Mouse (Mus musculus): ENCODE results near the gene Fbxl22. TPM values are rescaled to one million over a fixed set of nuclear protein-coding genes. Genes with fewer than 3 reads are reported as not detected.

Fbxl22 gene
- total RNA-seq (2021): 0.52 and 1.5 TPM in 2 replicates
- long read RNA-seq, experiment 1: 0 reads
- long read RNA-seq, experiment 2, partial matches to known transcripts: 0 of 1 reads
- long read RNA-seq, experiment 2, other reads (novel, unspliced or antisense): 0 of 1 reads

DNA sequence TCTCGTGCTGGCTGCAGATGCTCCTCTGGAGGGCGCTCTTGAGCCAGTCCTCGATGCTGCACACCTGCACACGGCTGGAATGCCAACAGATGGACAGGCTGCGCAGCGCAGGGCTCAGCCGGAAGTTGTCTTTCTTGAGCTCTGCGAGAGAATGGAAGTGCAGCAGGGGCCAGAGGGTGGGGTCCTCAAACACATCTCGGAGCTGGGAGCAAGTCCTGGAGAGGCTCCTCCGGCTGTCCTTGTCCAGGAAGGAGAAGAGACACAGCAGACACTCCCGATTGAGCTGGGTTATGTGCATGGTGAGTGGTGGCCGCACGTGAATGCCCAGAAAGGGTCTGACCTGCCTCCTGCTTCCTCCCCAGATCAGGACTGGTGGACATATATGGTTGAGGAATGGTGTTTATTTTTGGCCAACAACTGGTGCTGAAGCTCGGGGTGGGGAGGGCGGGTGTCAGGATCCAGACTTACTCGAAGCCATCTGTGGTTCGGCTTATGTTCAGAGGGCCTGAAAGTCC, at the start of gene Fbxl22:
TSS of gene Fbxl22 (minus strand) at position 338 of the 515 bp plus-strand sequence.
- DNase-seq: peak; percentile 53

DNA sequence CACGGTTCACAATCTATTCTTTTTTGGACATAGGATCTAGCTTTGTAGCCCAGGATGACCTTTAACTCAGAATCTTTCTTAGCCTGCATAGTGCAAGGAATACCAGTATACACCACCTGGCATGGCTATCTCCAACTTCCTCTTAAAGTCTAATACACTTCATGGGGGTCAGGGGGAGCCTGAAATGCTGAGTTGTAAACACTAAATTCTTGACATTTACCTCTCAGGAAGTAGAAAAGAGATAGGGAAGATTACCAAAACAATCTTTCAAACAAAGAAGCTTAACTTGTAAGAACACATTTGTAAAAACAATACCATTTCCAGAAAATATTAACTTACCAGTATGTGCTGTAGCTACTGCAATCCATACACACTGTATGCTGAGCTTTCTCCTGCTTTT, 47.8 kb upstream of the Fbxl22 start:
- no peak for DNase-seq

GRCm38 (mm10) chr9:66561496-66561895, 47.1 kb upstream of the Fbxl22 start:
- DNase-seq: no peak

DNA sequence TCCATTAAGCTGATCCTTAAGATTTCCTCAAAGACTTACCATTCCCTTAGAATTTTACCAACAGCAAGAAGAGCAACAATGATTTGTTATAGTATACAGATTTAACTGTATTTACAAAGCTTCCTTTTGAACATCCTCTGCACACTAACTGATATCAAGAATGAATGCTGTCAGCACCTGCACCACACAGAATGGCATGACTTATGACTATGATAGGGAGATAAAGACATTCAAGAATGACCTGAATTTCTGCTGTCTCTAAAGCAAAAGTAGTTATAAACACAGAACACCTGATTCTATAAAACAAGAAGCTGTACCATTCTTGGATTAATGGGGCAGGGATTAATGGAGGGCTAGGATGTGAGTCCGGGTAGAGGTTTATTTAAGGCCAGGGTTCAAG, 46.3 kb upstream of the Fbxl22 start:
- no peak for DNase-seq

GRCm38 (mm10) chr9:66560295-66560694, 45.9 kb upstream of the Fbxl22 start:
- DNase-seq: peak; percentile 33

GRCm38 (mm10) chr9:66558971-66559370, 44.6 kb upstream of the Fbxl22 start:
- DNase-seq: no peak

DNA sequence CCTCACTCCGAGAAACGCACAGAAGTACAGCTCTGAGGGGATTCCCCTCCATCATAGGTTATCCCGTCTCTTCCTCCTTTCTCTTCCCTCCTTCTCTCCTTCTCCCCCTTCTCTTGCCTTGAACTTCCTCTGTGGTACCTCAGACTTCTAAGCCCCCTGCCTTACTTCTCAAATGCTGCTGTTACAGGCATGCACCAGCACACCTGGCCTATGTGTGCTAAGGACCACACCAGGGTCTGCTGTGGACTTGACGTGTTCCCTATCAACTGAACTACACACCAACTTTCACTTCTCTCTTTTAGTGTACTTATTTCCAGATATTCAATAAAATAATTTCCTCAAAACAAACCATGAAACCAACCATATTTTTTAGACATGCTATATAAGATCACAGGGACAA, 28.4 kb upstream of the Fbxl22 start:
- DNase-seq: no peak

DNA sequence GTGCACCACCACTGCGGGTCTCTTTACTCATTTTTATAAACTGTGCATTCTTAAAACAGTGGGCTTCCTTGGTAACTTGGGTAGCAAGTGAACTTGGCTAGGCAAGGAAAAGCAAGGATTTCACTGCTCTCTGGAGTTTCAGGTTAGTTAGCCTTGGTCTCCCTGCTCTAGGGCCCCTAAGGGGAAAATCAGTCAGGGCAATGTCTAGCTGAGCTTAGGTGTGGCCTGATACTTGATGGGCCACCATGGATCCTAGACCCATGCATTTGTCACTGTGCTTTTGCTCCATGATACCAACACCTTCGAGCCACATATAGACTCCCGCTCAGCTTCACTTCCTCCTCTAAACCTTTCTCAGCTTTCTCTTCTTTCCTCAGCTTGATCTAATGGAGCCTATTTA, 7.2 kb upstream of the Fbxl22 start:
- no peak for DNase-seq

GRCm38 (mm10) chr9:66520299-66520698, 5.9 kb upstream of the Fbxl22 start:
- no peak for DNase-seq

GRCm38 (mm10) chr9:66518901-66519300, 4.5 kb upstream of the Fbxl22 start:
- no peak for DNase-seq

DNA sequence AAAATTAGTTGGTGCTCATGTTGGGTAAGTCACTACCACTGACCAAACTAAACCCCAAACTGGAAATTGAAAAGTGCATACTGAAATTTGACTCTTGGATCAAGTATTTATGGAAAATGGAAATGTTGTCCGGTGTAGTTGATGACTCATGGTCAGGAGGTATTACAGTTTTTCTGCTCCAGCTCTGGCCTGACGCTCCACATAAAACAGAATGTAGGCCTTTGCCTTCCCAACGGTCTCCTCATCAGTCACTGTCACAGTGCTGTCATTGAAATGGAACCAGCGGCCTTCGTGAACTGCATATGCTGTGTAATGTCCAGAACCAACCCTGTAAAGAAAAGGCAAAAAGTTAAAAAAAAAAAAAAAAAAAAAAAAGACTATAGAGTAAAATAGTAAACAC, 3.9 kb upstream of the Fbxl22 start:
- no peak for DNase-seq

- no peak for DNase-seq
Measured at GRCm38 (mm10) chr9:66517746-66518145, 3.4 kb upstream of the Fbxl22 start.

GRCm38 (mm10) chr9:66516296-66516940, 2.0 kb upstream of the Fbxl22 start:
- DNase-seq: peak; percentile 67

DNA sequence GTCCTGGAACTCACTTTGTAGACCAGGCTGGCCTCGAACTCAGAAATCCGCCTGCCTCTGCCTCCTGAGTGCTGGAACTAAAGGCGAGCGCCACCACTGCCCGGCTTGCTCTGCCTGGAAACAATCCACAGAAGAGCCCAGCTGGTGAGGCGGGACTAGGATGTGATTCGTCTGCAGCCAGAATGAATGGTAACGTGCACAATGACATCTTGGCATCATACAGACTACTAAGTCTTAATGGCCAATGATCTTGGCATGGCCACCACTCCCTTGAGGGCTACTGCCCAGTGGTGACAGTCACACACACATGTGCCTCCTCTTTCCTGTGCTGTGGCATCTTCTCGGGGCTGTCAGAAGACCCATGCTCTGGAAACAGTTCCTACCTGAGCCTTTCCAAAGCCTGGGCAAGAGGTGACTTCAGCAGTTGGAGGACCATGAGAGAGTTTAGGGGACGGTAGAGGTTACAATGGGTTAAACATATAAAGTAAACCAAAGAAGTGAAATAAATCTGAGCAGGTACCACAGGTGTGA, 1.4 kb upstream of the Fbxl22 start:
- DNase-seq: no peak

DNA sequence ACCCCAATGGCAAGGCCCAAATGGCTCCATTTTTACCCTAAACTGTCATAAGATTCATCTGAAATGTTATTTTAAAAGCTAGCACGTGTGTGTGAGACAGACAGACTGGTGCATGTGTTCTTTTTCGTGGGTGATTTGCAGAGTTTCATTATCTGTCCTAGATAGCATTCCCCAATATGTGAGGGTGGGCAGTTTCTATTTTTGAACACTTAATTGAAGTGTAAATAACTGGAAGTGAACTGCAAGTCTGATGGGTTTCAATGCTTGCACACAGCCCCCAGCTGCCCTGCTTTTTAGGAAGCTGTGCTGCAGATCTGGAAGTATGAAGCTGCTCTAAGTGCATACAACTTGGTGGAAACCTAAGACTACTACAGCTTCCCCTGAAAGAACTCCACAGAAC, 722 bp upstream of the Fbxl22 start:
- DNase-seq: no peak

DNA sequence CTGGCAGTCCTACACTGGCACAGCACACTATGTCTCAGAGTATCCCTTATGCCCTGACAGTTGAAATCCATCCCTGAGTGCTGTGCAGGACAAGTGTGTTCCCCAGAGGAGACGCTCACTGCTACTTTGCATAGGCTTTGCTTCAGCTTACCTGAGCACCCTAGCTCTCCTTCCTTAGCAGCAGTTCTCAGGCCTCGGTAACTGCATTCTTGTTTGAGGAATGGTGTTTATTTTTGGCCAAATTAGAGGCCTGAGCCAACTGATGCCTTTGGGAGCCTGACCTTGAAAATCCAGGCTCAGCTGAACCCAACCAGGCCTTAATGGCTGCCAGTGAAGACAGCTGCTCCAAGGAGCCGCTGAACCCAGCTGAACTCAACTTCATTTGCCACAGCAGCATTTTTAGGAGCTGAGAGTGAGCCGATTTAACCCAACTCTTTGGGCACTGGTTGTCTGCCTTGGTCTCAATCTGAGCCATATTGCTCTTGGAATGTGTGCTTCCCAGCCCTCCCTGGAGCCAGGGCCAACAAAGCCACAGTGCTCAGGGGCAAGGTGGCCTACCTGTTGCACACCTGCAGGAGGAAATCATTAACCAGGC, 635 bp downstream of the Fbxl22 start:
- no peak for DNase-seq

DNA sequence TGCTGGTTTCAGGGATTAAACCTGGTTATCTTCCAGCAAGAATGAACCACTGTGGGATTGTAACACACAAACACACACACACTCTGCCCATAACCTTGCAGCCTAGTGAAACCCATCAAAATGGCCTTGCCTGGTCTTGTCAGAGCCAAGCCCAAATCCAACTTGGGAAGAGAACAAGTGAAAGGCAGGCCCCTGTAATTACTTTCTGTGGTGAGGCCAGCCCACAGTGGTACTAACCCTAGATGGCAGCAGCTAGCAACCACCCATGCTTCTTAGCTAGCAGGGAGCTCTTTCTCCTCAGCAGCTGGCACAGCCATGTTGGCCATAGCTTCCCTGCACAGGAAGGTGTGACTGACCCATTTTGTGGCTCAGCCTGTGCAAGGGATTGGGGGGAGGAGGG, 1.2 kb downstream of the Fbxl22 start:
- peak; percentile 49 for DNase-seq

GRCm38 (mm10) chr9:66512351-66512671, 2.1 kb downstream of the Fbxl22 start:
- peak; percentile 92 for DNase-seq

GRCm38 (mm10) chr9:66511580-66512350, 2.6 kb downstream of the Fbxl22 start:
- DNase-seq: peak; percentile 97

GRCm38 (mm10) chr9:66510944-66511343, 3.4 kb downstream of the Fbxl22 start:
- peak; percentile 58 for DNase-seq

DNA sequence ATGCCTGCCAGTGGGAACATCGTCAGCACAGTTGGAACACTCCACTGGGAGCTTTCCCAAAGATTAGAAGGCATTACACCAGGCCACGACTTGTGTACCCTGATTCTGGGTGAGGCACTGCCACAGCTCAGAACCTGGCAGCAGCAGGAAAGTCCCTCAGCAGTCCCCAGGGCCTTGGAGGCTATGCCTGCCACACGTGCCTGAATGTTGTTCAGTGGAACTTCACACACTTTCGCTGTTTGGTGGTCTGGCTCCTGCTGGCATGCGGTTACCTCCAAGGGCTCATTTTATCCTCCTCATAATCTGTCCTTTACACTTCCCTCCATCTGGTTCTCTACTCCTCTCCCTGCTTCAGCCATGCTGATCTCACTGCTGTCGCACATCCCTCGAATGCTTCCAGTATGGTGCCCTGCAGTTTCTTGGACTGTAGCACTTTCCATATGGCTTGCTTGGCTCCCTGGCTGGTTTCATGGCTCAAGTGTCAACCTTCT, 4.0 kb downstream of the Fbxl22 start:
- DNase-seq: peak; percentile 61

DNA sequence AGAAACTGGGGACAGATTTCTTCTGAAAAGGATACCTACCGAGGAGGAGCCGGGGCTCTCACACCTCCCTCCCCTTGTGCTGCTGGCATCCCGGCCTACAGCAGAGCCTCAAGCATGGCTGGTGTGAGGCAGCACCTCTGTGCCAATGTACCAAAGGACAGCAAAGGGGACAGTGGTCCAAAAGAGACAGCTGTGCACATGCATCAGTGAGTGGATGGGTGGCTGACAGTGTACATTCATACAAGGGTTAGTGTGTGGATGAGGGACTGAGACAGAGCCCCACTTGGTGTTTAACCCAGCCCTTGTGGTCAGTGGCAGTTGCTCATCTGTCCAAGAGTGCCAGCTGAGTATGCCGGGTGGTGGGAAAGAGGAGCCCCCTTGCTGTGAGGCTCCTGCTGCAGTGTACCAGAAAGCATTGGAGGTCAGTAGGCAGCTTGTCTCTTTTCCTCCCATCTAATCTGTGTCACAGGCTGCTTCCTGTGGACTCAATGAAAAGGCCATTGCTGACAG, 5.4 kb downstream of the Fbxl22 start:
- DNase-seq: no peak

DNA sequence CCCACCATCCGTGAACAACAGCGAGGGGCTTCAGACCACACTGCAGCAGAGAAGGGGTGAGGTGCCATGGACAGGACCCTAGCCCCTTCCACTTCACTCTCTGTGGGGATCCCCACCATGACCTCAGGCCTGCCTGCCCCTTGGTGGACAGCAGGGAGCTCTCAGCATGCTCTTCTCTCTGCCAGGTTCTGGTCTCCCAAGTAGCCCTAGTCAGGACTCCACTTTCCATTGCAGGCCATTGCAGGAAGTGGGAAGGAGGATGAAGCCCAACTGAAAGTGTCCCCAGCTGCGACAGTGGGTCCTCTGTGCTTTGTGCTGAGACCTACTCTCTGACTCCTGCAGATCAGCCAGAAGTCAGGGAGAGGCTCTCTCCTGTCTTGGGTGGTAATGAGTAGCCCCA, 6.7 kb downstream of the Fbxl22 start:
- DNase-seq: no peak

Data from adrenal gland, postnatal 14 days (tissue).